ENCODE assay signal across 32 mouse cellular contexts in the genomic region with DNA sequence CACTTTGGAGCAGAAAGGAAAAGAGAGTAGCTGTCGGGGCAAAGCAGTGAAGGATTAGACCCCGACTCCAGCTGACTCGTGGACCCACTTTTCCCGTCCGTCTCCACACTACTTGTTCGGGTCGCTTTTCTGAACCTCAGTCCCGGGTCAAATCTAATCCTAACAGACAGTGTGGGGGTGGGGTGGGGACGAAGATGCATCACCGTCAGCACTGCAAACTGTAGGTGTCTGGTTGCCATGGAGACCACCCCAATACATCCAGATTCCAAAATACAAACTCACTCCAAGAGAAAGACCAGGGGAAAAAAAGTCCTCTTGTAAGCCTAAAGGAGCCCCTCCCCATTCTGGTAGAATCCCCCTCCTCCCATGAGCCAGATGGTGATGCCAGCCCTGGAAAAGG.
DNase-seq lines count a peak whose midpoint lies in the region; ATAC-seq and TF ChIP-seq lines count a peak whose summit lies in the region.
"Had no signal": no experiment of that assay in that cellular context is flagged by ENCODE, and none has a peak within 500 bp of the region (broad histone marks: within the 10 kb centered on the region; RNA-seq: fewer than 3 reads in every experiment).

No protein-coding gene starts in this region.

- no peak for TF ChIP-seq CTCF in hindbrain, postnatal 0 days (IDR thresholded peaks at IDR 0.05; ENCODE audit: low read depth)

- no peak overlapping the region for H3K4me3 ChIP-seq in forebrain, embryonic 13.5 days
- H3K4me3 ChIP-seq in forebrain, embryonic 12.5 days (replicated peaks): no peak overlapping the region
- H3K4me3 ChIP-seq in hindbrain, postnatal 0 days (ENCODE audit: low read length): no peak overlapping the region
- H3K4me3 ChIP-seq in hindbrain, embryonic 12.5 days: no peak overlapping the region
- H3K4me3 ChIP-seq in midbrain, embryonic 14.5 days (replicated peaks; ENCODE audit: low read depth, low read length): no peak overlapping the region
- H3K4me3 ChIP-seq in midbrain, embryonic 13.5 days (replicated peaks): no peak overlapping the region
- H3K4me3 ChIP-seq: embryonic facial prominence, embryonic 10.5 days; embryonic facial prominence, embryonic 15.5 days; left cerebral cortex, adult 2 months; limb, embryonic 15.5 days; myocyte; neural tube, embryonic 12.5 days had no signal

- ATAC-seq in forebrain, embryonic 13.5 days: no peak
- no peak for ATAC-seq in forebrain, embryonic 12.5 days (ENCODE audit: low FRiP score)
- no peak for ATAC-seq in hindbrain, postnatal 0 days
- no peak for ATAC-seq in hindbrain, embryonic 12.5 days (ENCODE audit: low FRiP score)
- no peak for ATAC-seq in midbrain, embryonic 14.5 days (ENCODE audit: low FRiP score, low TSS enrichment)
- no peak for ATAC-seq in midbrain, embryonic 13.5 days
- ATAC-seq: intestine, embryonic 16.5 days; midbrain, embryonic 16.5 days had no signal

- peaks cover 40% of the 10 kb centered on the region for H3K4me1 ChIP-seq in forebrain, embryonic 13.5 days
- H3K4me1 ChIP-seq in forebrain, embryonic 12.5 days: peaks cover 15% of the 10 kb centered on the region
- peaks cover 16% of the 10 kb centered on the region for H3K4me1 ChIP-seq in hindbrain, postnatal 0 days (ENCODE audit: insufficient read depth, low read length)
- H3K4me1 ChIP-seq in hindbrain, embryonic 12.5 days: peaks cover 14% of the 10 kb centered on the region
- peaks cover 21% of the 10 kb centered on the region for H3K4me1 ChIP-seq in midbrain, embryonic 14.5 days (ENCODE audit: control insufficient read depth, insufficient read depth, low read length)
- H3K4me1 ChIP-seq in midbrain, embryonic 13.5 days (replicated peaks): peaks cover 30% of the 10 kb centered on the region

- H3K27ac ChIP-seq in forebrain, embryonic 13.5 days: peak overlapping the region; percentile 82; the same call in 1 of the 2 replicates
- H3K27ac ChIP-seq in forebrain, embryonic 12.5 days: no peak overlapping the region
- H3K27ac ChIP-seq in hindbrain, postnatal 0 days: peak overlapping the region; percentile 81
- H3K27ac ChIP-seq in hindbrain, embryonic 12.5 days: no peak overlapping the region
- H3K27ac ChIP-seq in midbrain, embryonic 14.5 days (replicated peaks; ENCODE audit: low read depth, low read length): no peak overlapping the region
- H3K27ac ChIP-seq in midbrain, embryonic 13.5 days: no peak overlapping the region
- H3K27ac ChIP-seq: embryonic facial prominence, embryonic 10.5 days; embryonic facial prominence, embryonic 15.5 days; kidney, postnatal 0 days; left cerebral cortex, adult 2 months; limb, embryonic 15.5 days; liver, embryonic 14.5 days; macrophage; neural tube, embryonic 12.5 days had no signal

- H3K9ac ChIP-seq in forebrain, embryonic 13.5 days: no peak overlapping the region
- no peak overlapping the region for H3K9ac ChIP-seq in forebrain, embryonic 12.5 days
- no peak overlapping the region for H3K9ac ChIP-seq in hindbrain, postnatal 0 days (replicated peaks; ENCODE audit: low read length)
- no peak overlapping the region for H3K9ac ChIP-seq in hindbrain, embryonic 12.5 days
- no peak overlapping the region for H3K9ac ChIP-seq in midbrain, embryonic 14.5 days (replicated peaks; ENCODE audit: low read length)
- H3K9ac ChIP-seq in midbrain, embryonic 13.5 days (replicated peaks): no peak overlapping the region; the same call in 1 of the 2 replicates
- H3K9ac ChIP-seq: embryonic facial prominence, embryonic 15.5 days; limb, embryonic 15.5 days; liver, embryonic 14.5 days; neural tube, embryonic 12.5 days had no signal

- H3K9me3 ChIP-seq in forebrain, embryonic 13.5 days (replicated peaks): no peaks in the 10 kb centered on the region
- H3K9me3 ChIP-seq in forebrain, embryonic 12.5 days: no peaks in the 10 kb centered on the region
- H3K9me3 ChIP-seq in hindbrain, postnatal 0 days (ENCODE audit: low read length): no peaks in the 10 kb centered on the region
- H3K9me3 ChIP-seq in hindbrain, embryonic 12.5 days (replicated peaks): no peaks in the 10 kb centered on the region
- no peaks in the 10 kb centered on the region for H3K9me3 ChIP-seq in midbrain, embryonic 14.5 days (ENCODE audit: control insufficient read depth, low read length)
- H3K9me3 ChIP-seq in midbrain, embryonic 13.5 days: no peaks in the 10 kb centered on the region
- H3K9me3 ChIP-seq: embryonic facial prominence, embryonic 10.5 days; embryonic facial prominence, embryonic 15.5 days; limb, embryonic 15.5 days; neural tube, embryonic 12.5 days had no signal

- no peak for DNase-seq in hindbrain, postnatal 0 days (ENCODE audit: low spot score)
- DNase-seq in midbrain, embryonic 14.5 days: peak; percentile 13
- DNase-seq in spleen, adult 18-20 months: no peak
- DNase-seq: adrenal gland, postnatal 14 days; cerebellum, adult 18-20 months; cerebellum, postnatal 25 days; gastrocnemius, postnatal 25 days; heart, adult 18-20 months; heart, postnatal 36 days; kidney, adult 8-10 months; kidney, postnatal 4 days; left cerebral cortex, postnatal 4 days; lung, adult 2 months; lung, postnatal 10 days; right cerebral cortex, adult 18-20 months; thymus, postnatal 4 days had no signal

- no peaks in the 10 kb centered on the region for H3K36me3 ChIP-seq in forebrain, embryonic 13.5 days (ENCODE audit: poor library complexity, severe bottlenecking)
- H3K36me3 ChIP-seq in forebrain, embryonic 12.5 days (replicated peaks): no peaks in the 10 kb centered on the region
- no peaks in the 10 kb centered on the region for H3K36me3 ChIP-seq in hindbrain, postnatal 0 days (ENCODE audit: insufficient read depth, low read length)
- no peaks in the 10 kb centered on the region for H3K36me3 ChIP-seq in hindbrain, embryonic 12.5 days
- no peaks in the 10 kb centered on the region for H3K36me3 ChIP-seq in midbrain, embryonic 14.5 days (ENCODE audit: control insufficient read depth, insufficient read depth, low read length)
- H3K36me3 ChIP-seq in midbrain, embryonic 13.5 days: no peaks in the 10 kb centered on the region
- H3K36me3 ChIP-seq: embryonic facial prominence, embryonic 15.5 days; limb, embryonic 15.5 days; neural tube, embryonic 12.5 days had no signal

- H3K27me3 ChIP-seq in forebrain, embryonic 13.5 days: no peaks in the 10 kb centered on the region
- H3K27me3 ChIP-seq in forebrain, embryonic 12.5 days: no peaks in the 10 kb centered on the region
- H3K27me3 ChIP-seq in hindbrain, postnatal 0 days (ENCODE audit: insufficient read depth, low read length): no peaks in the 10 kb centered on the region
- H3K27me3 ChIP-seq in hindbrain, embryonic 12.5 days: no peaks in the 10 kb centered on the region
- no peaks in the 10 kb centered on the region for H3K27me3 ChIP-seq in midbrain, embryonic 14.5 days (ENCODE audit: control insufficient read depth, insufficient read depth, low read length)
- no peaks in the 10 kb centered on the region for H3K27me3 ChIP-seq in midbrain, embryonic 13.5 days
- H3K27me3 ChIP-seq: embryonic facial prominence, embryonic 15.5 days; limb, embryonic 15.5 days; neural tube, embryonic 12.5 days had no signal

- WGBS in forebrain, embryonic 13.5 days: 71% methylated on average over 10 of the region's 10 CpGs
- 69% methylated on average over 10 of the region's 10 CpGs for WGBS in forebrain, embryonic 12.5 days
- 61% methylated on average over 10 of the region's 10 CpGs for WGBS in hindbrain, postnatal 0 days
- WGBS in hindbrain, embryonic 12.5 days: 58% methylated on average over 10 of the region's 10 CpGs
- WGBS in midbrain, embryonic 14.5 days: 54% methylated on average over 10 of the region's 10 CpGs
- 64% methylated on average over 10 of the region's 10 CpGs for WGBS in midbrain, embryonic 13.5 days

- no peak overlapping the region for H3K4me2 ChIP-seq in forebrain, embryonic 13.5 days
- H3K4me2 ChIP-seq in forebrain, embryonic 12.5 days: no peak overlapping the region
- H3K4me2 ChIP-seq in hindbrain, postnatal 0 days (ENCODE audit: low read depth, low read length): no peak overlapping the region
- H3K4me2 ChIP-seq in hindbrain, embryonic 12.5 days (replicated peaks): no peak overlapping the region
- H3K4me2 ChIP-seq in midbrain, embryonic 14.5 days (ENCODE audit: low read length): no peak overlapping the region
- no peak overlapping the region for H3K4me2 ChIP-seq in midbrain, embryonic 13.5 days (replicated peaks)
- H3K4me2 ChIP-seq: embryonic facial prominence, embryonic 15.5 days; heart, embryonic 11.5 days; limb, embryonic 15.5 days; neural tube, embryonic 12.5 days had no signal

Comparison
In these comparisons a context has a peak if more than half of its experiments do, and no peak if none do; other contexts are left out.
1. H3K27ac ChIP-seq: peak in forebrain, embryonic 13.5 days (single experiment) and hindbrain, postnatal 0 days (single experiment); none in forebrain, embryonic 12.5 days (single experiment), hindbrain, embryonic 12.5 days (single experiment), midbrain, embryonic 14.5 days (single experiment) and midbrain, embryonic 13.5 days (single experiment).